Mouse (Mus musculus) limb, embryonic 14.5 days (tissue): ENCODE measurements around the gene Nek3. TPM values are rescaled to one million over a fixed set of nuclear protein-coding genes. Genes with fewer than 3 reads are reported as not detected.
"Not testable (repeated sequence)": the region's sequence is repeated elsewhere in the genome, so short reads cannot be mapped to it uniquely, and the experiment has no call there.

Experiments
- ATAC-seq: fragments of 200-750 bp; cut with Nextera tagmentation; 2 replicates; pipeline ENCODE4 v1.8.0; 2017; ENCODE audit warnings: low read depth, moderate number of reproducible peaks, moderate TSS enrichment; ENCODE audit not compliant: low FRiP score
- DNase-seq: peaks from one replicate; pipeline ENCODE4 v3.0.0-alpha.2; 2015; ENCODE audit warnings: low spot score
- H3K27ac ChIP-seq: fragments of 300-500 bp; sonication (generic); replicated peaks from 2 replicates; pipeline ENCODE4 v1.5.1; 2014; ENCODE audit warnings: low read depth, mild to moderate bottlenecking, low read length, moderate library complexity, mixed read lengths
- H3K27me3 ChIP-seq: fragments of 300-500 bp; sonication (generic); 2 replicates; pipeline ENCODE4 v1.6.1; 2014; ENCODE audit warnings: low read length, mixed read lengths; ENCODE audit not compliant: control insufficient read depth, insufficient read depth
- H3K36me3 ChIP-seq: fragments of 300-500 bp; sonication (generic); 2 replicates; pipeline ENCODE4 v1.6.1; 2014; ENCODE audit warnings: mild to moderate bottlenecking, low read length, moderate library complexity, mixed read lengths; ENCODE audit not compliant: control insufficient read depth, insufficient read depth
- H3K4me1 ChIP-seq: fragments of 300-500 bp; sonication (generic); 2 replicates; pipeline ENCODE4 v1.6.1; 2014; ENCODE audit warnings: antibody characterized with exemption, low read length, mixed read lengths; ENCODE audit not compliant: control insufficient read depth, insufficient read depth
- H3K4me2 ChIP-seq: fragments of 300-500 bp; sonication (generic); replicated peaks from 2 replicates; pipeline ENCODE4 v1.6.1; 2014; ENCODE audit warnings: low read depth, mild to moderate bottlenecking, low read length, moderate library complexity; ENCODE audit not compliant: severe bottlenecking
- H3K4me3 ChIP-seq: fragments of 300-500 bp; sonication (generic); replicated peaks from 2 replicates; pipeline ENCODE4 v1.5.1; 2014; ENCODE audit warnings: low read length
- H3K9ac ChIP-seq: fragments of 300-500 bp; sonication (generic); 2 replicates; pipeline ENCODE4 v1.6.1; 2014; ENCODE audit warnings: mild to moderate bottlenecking, low read depth, low read length, moderate library complexity; ENCODE audit not compliant: severe bottlenecking
- H3K9me3 ChIP-seq: fragments of 300-500 bp; sonication (generic); 2 replicates; pipeline ENCODE4 v1.6.1; 2016; ENCODE audit warnings: low read length; ENCODE audit not compliant: control insufficient read depth
- POLR2A ChIP-seq: fragments of 200-500 bp; IDR thresholded peaks from 2 replicates; pipeline ENCODE4 v1.8.0; 2012; ENCODE audit warnings: inconsistent platforms, mild to moderate bottlenecking, moderate library complexity, borderline replicate concordance; ENCODE audit not compliant: insufficient read depth, insufficient read length; ENCODE audit errors: extremely low read depth
- WGBS: fragments of 180-500 bp; shearing (Covaris S2); extraction: QIAGEN DNeasy Blood & Tissue Kit; methylation state at CpG from one replicate; pipeline ENCODE4 v1.1.7; 2014; 5-methylcytosine and 5-hydroxymethylcytosine counted together
- polyA plus RNA-seq, 2 experiments: library from polyadenylated mRNA; depleted of rRNA in 1 of 2; stranded (reverse) in 1 of 2; unstranded in 1 of 2; fragments of >200 nt; fragmentation: Nextera tagmentation in 1 of 2; extraction: Ambion mirVana in 1 of 2; gene quantifications; 2 replicates each; pipeline versions ENCODE4 v1.2.1 to v1.2.3; 2012 to 2014

The Nek3 gene
- polyA plus RNA-seq, 2 experiments = 4.9 to 6.1 TPM

DNA sequence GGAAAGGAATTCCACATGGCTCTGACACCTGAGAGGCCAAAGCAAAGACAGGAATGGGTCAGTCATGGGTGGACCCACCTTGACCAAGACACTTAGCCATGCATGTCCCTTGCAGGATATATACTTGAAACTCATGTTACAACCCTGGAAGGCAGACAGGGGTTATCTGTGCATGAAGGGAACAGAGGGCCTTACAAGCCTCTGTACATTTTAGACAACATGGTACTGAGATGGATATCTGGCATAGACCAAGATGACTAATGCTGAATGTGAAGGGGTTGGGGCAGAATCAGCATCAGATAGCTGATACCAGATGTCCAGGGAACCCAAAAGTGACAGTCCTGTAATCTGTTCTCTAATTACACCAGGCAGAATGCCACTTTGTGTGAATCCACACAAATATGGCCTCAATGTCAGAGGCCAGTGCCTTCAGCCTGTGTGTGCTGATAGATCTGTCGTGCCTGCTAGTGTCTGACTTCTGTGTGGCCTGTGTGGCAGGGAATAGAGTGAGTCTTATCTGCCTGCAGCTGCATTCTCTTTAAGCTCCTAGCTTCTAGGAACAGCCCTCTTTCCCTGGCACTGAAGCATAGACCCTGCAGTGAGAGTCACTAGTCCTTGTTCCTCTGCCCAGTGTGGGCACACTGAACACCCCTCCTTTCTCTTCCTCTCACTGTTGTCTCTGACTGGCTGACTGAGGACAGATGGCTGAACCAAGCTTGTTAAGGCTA, 22.3 kb downstream of the Nek3 start:
- ATAC-seq (no peak), DNase-seq (no peak)
- no peak overlapping the region for H3K4me2 ChIP-seq
- no peak for TF ChIP-seq POLR2A
- no peaks in the 10 kb centered on the region for H3K4me1 ChIP-seq
- peaks cover 8% of the 10 kb centered on the region; the same call in 1 of the 2 replicates for H3K36me3 ChIP-seq
- no peak overlapping the region for H3K4me3 ChIP-seq
- H3K27me3 ChIP-seq = no peaks in the 10 kb centered on the region
- no peak overlapping the region for H3K9ac ChIP-seq
- H3K27ac ChIP-seq = no peak overlapping the region
- 94% methylated on average over 1 of the region's 1 CpGs for WGBS
- H3K9me3 ChIP-seq = no peaks in the 10 kb centered on the region

DNA sequence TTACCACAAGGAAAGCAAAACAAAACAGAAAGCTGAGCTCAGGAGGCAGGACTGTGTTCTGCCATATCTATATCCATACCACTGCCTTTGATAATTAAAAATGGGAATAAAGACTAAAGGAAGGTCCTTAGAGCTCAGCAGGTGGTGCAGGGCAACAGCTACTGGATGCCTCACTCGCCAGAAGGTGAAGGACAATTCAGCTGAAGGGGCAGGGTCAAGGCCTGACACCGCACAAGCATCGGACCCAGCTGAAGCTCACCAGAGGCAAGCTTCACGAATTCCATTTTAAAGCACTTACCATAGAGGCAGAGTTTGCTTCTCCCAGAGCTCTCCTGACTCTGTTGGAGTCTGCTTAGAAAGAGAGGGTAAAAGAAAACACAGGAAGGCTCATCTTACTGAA, 23.6 kb downstream of the Nek3 start:
- TF ChIP-seq POLR2A = no peak
- Histone ChIP-seq H3K9me3 (no peaks in the 10 kb centered on the region), H3K4me2 (no peak overlapping the region), H3K27me3 (no peaks in the 10 kb centered on the region), H3K4me1 (no peaks in the 10 kb centered on the region), H3K27ac (no peak overlapping the region), H3K36me3 (0 out of 2 replicates have a peak, but pooled peaks cover 5% of the 10 kb centered on the region), H3K9ac (no peak overlapping the region), H3K4me3 (no peak overlapping the region)
- ATAC-seq (no peak), DNase-seq (no peak)
- WGBS = 84% methylated on average over 4 of the region's 4 CpGs

DNA sequence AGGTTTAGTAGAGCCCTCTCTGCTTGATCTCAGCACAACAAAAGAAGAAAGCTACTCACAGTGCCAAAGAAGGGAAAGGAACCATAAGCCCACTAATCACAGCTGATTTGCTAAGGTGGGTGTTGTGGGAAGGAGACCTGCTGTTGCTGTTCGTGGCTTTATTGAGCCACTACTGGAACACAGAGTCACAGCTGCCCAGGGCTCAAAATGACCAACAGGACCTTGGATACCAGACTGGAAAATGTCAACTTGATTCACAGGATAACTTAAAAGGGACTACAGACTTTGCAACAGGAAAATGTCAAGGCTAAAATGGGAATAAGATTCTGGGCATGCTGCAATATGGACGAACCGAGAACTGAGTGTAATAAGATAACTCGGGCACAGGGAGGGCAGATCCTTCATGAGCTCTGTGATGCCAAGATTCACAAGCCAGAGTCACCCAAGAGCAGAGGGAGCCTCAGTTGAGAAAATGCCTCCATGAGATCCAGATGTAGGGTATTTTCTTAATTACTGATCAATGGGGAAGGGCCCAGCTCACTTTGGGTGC, 24.3 kb downstream of the Nek3 start:
- H3K4me1 ChIP-seq = no peaks in the 10 kb centered on the region
- no peak for DNase-seq
- H3K9ac ChIP-seq = no peak overlapping the region
- no peaks in the 10 kb centered on the region for H3K27me3 ChIP-seq
- 88% methylated on average over 4 of the region's 4 CpGs for WGBS
- no peak overlapping the region for H3K27ac ChIP-seq
- H3K36me3 ChIP-seq = 0 out of 2 replicates have a peak, but pooled peaks cover 5% of the 10 kb centered on the region
- no peak overlapping the region for H3K4me3 ChIP-seq
- H3K4me2 ChIP-seq = no peak overlapping the region
- no peak for ATAC-seq
- no peak for TF ChIP-seq POLR2A
- no peaks in the 10 kb centered on the region for H3K9me3 ChIP-seq

GRCm38 (mm10) chr8:22136462-22136861, 29.8 kb downstream of the Nek3 start:
- H3K4me2 ChIP-seq, H3K4me1 ChIP-seq, DNase-seq, H3K9ac ChIP-seq, H3K36me3 ChIP-seq, H3K4me3 ChIP-seq, H3K9me3 ChIP-seq, H3K27ac ChIP-seq, H3K27me3 ChIP-seq: not testable (repeated sequence)
- ATAC-seq = peak; percentile 37; the same call in 1 of the 2 replicates
- WGBS = 44% methylated on average over 9 of the region's 9 CpGs

GRCm38 (mm10) chr8:22134750-22135135, 31.5 kb downstream of the Nek3 start:
- 73% methylated on average over 5 of the region's 5 CpGs for WGBS
- H3K9me3 ChIP-seq = no peaks in the 10 kb centered on the region
- ATAC-seq (no peak), DNase-seq (no peak)
- TF ChIP-seq POLR2A = no peak
- no peak overlapping the region for H3K9ac ChIP-seq
- peaks cover 5% of the 10 kb centered on the region; the same call in 1 of the 2 replicates for H3K36me3 ChIP-seq
- H3K4me2 ChIP-seq = no peak overlapping the region
- no peaks in the 10 kb centered on the region for H3K4me1 ChIP-seq
- H3K27me3 ChIP-seq = no peaks in the 10 kb centered on the region
- no peak overlapping the region for H3K4me3 ChIP-seq
- H3K27ac ChIP-seq = no peak overlapping the region
